Mouse (Mus musculus) C2C12 (cell line): ENCODE data around the gene Ugt2a3. TPM values are rescaled to one million over a fixed set of nuclear protein-coding genes. Genes with fewer than 3 reads are reported as not detected.
"Not testable (repeated sequence)": the region's sequence is repeated elsewhere in the genome, so short reads cannot be mapped to it uniquely, and the experiment has no call there.

ENCODE experiments used
- H3K27me3 ChIP-seq: one replicate; pipeline ENCODE4 v1.6.1; 2011; ENCODE audit not compliant: control insufficient read depth, insufficient read depth, insufficient read length
- H3K36me3 ChIP-seq: one replicate; pipeline ENCODE4 v1.6.1; 2011; ENCODE audit not compliant: control insufficient read depth, insufficient read depth
- H3K4me3 ChIP-seq: one replicate; pipeline ENCODE4 v1.5.1; 2011; ENCODE audit warnings: mild to moderate bottlenecking, control low read depth; ENCODE audit not compliant: poor library complexity, insufficient read depth, severe bottlenecking
- H3K79me2 ChIP-seq: one replicate; pipeline ENCODE4 v1.6.1; 2011; ENCODE audit not compliant: control insufficient read depth, insufficient read depth
- H3K79me3 ChIP-seq: one replicate; pipeline ENCODE4 v1.6.1; 2011; ENCODE audit warnings: low read depth, control low read depth
- H3ac ChIP-seq: one replicate; pipeline ENCODE3; 2011; ENCODE audit warnings: low read depth; ENCODE audit not compliant: control insufficient read depth, insufficient read length
- CEBPB ChIP-seq: IDR thresholded peaks from one replicate; pipeline ENCODE4 v1.6.1; 2011; ENCODE audit warnings: low read depth, mild to moderate bottlenecking, control low read depth, moderate library complexity
- CTCF ChIP-seq: IDR thresholded peaks from one replicate; pipeline ENCODE4 v1.5.1; 2011; ENCODE audit not compliant: control insufficient read depth, insufficient read depth, insufficient read length
- FOSL1 ChIP-seq: IDR thresholded peaks from one replicate; pipeline ENCODE4 v1.8.0; 2011; ENCODE audit warnings: mild to moderate bottlenecking, low read length; ENCODE audit not compliant: poor library complexity, insufficient read depth, severe bottlenecking
- MAX ChIP-seq: IDR thresholded peaks from one replicate; pipeline ENCODE4 v1.6.1; 2011; ENCODE audit warnings: mild to moderate bottlenecking, control low read depth
- MYOD1 ChIP-seq: IDR thresholded peaks from one replicate; pipeline ENCODE4 v1.6.1; 2011; ENCODE audit warnings: low read depth; ENCODE audit not compliant: control insufficient read depth, insufficient read length
- MYOG ChIP-seq: IDR thresholded peaks from one replicate; pipeline ENCODE4 v1.6.1; 2011; ENCODE audit not compliant: control insufficient read depth, insufficient read length; ENCODE audit errors: extremely low read depth
- USF1 ChIP-seq: IDR thresholded peaks from one replicate; pipeline ENCODE4 v1.6.1; 2011; ENCODE audit warnings: low read depth, mild to moderate bottlenecking, control low read depth, moderate library complexity
- long read RNA-seq, 2 experiments: library from polyadenylated mRNA; unstranded; transcript quantifications; one replicate each; pipeline ENCODE4 v2.0.0; 2019 to 2020
- polyA plus RNA-seq: library from polyadenylated mRNA; unstranded; fragments of >200 nt; fragmentation: generic; extraction: Trizol; gene quantifications from one replicate; pipeline ENCODE4 v1.2.1, GENCODE M21; 2012; ENCODE audit warnings: missing spikeins

The Ugt2a3 gene
- not detected for polyA plus RNA-seq
- long read RNA-seq, experiment 1, result 0 reads
- long read RNA-seq, experiment 2, result 0 reads

DNA sequence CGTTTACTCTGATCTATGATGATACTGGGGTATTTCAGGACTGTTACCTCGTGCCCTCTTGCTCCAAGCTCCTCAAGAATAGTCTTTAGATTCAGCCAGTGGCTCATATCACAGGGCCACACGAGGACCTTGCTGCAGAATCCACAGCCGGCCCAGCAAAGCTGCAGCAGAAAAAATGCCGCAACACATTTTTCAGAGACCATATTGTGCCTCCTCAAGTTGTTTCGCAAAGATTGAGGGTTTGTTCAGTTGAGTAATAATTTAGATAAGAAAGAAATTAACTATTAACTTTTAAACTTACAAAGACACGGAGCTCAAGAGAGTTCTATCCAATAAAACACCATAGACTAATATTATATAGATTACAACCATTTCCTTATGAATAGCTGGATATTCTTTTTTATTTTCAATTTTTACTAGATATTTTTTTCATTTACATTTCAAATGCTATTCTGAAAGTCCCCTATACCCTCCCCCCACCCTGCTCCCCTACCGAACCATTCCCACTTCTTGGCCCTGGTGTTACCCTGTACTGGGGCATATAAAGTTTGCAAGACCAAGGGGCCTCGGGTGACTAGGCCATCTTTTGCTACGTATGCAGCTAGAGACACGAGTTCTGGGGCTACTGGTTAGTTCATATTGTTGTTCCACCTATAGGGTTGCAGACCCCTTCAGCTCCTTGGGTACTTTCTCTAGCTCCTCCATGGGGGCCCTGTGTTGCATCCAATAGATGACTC, at the start of gene Ugt2a3:
TSS of gene Ugt2a3 (minus strand) at position 235 of the 737 bp plus-strand sequence.
- no peak for TF ChIP-seq FOSL1
- TF ChIP-seq USF1, result no peak
- TF ChIP-seq CTCF, result no peak
- TF ChIP-seq MYOD1, result no peak
- no peak for TF ChIP-seq MYOG
- TF ChIP-seq MAX, result no peak
- TF ChIP-seq CEBPB, result no peak
- Histone ChIP-seq H3K79me3 (no peaks in the 10 kb centered on the region), H3K36me3 (no peaks in the 10 kb centered on the region), H3K27me3 (no peaks in the 10 kb centered on the region), H3K79me2 (no peaks in the 10 kb centered on the region), H3ac (no peak within 1 kb of the TSS), H3K4me3 (no peak within 1 kb of the TSS)

DNA sequence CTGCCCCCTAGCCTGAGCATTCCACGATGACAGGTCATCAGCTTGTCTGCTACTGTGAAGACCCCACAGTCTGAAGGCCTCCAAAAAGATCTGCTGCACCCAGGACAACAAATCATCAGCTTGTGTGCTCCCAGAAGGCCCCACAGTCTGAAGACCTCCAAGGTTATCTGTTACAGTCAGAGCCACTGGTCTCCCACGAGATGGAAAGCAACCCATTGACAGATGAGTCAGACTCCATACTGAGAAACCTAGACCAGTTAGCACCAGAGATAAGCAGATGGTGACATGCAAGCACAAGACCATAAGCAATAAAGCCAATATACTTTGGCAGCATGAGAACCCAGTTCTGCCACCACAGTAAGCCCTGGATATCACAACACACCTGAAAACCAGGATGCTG, 43.2 kb upstream of the Ugt2a3 start:
- Histone ChIP-seq H3K36me3 (no peaks in the 10 kb centered on the region), H3K79me2 (no peaks in the 10 kb centered on the region), H3K27me3 (no peaks in the 10 kb centered on the region), H3K79me3 (no peaks in the 10 kb centered on the region), H3ac (no peak overlapping the region), H3K4me3 (no peak overlapping the region)
- no peak for TF ChIP-seq CEBPB
- TF ChIP-seq CTCF, result no peak
- TF ChIP-seq FOSL1, result no peak
- no peak for TF ChIP-seq MYOD1
- TF ChIP-seq MAX, result no peak
- no peak for TF ChIP-seq MYOG
- no peak for TF ChIP-seq USF1

DNA sequence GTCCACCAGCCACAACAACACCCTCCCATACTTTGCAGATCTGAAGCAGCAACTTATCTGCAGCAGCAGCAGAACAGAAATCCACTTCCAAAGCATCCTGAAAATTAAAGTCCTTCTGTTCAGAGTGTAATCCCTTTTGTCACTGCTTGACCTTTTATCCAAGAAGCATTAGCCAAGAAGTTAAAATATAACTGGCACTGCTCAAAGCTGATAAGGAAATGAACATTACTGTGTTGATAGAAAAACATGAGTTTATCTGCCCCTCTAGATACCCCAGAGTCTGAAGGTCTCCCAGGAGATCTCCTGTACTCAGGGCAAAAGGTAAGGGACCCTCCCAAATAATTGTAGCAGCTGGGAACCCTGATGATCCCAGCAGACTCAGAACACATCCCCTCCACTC, 42.8 kb upstream of the Ugt2a3 start:
- Histone ChIP-seq H3K79me3 (no peaks in the 10 kb centered on the region), H3K4me3 (no peak overlapping the region), H3K27me3 (no peaks in the 10 kb centered on the region), H3ac (no peak overlapping the region), H3K79me2 (no peaks in the 10 kb centered on the region), H3K36me3 (no peaks in the 10 kb centered on the region)
- TF ChIP-seq MYOG, result no peak
- TF ChIP-seq USF1, result no peak
- no peak for TF ChIP-seq MAX
- no peak for TF ChIP-seq CTCF
- no peak for TF ChIP-seq MYOD1
- no peak for TF ChIP-seq CEBPB
- no peak for TF ChIP-seq FOSL1

DNA sequence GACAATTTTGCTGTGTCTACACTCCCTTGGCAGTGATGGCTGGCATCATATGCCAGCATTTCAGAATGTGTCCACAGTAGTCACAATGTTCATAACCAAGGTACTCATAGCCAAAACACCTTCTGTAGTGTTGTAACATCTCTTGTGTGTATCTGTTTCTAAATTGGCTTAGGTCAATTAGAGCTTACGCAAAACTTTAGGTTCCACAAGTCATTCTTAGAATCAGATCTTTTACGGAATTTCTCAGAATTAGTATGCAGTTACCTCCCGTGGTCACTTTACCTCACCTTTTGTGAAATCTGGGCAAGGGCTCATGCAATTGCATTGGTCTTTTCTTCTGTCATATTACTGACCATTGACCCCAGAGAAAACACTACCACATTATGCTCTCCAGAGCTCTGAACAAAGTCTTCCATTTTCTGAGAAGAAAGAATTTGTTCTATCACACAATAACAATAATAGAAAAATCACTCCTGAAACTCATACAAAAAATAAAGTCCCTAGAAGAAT, 38.9 kb upstream of the Ugt2a3 start:
- H3ac ChIP-seq, result no peak overlapping the region
- H3K27me3 ChIP-seq, result no peaks in the 10 kb centered on the region
- no peaks in the 10 kb centered on the region for H3K36me3 ChIP-seq
- no peaks in the 10 kb centered on the region for H3K79me2 ChIP-seq
- H3K79me3 ChIP-seq, result no peaks in the 10 kb centered on the region
- no peak overlapping the region for H3K4me3 ChIP-seq
- no peak for TF ChIP-seq MAX
- TF ChIP-seq MYOD1, result no peak
- TF ChIP-seq FOSL1, result no peak
- no peak for TF ChIP-seq CTCF

DNA sequence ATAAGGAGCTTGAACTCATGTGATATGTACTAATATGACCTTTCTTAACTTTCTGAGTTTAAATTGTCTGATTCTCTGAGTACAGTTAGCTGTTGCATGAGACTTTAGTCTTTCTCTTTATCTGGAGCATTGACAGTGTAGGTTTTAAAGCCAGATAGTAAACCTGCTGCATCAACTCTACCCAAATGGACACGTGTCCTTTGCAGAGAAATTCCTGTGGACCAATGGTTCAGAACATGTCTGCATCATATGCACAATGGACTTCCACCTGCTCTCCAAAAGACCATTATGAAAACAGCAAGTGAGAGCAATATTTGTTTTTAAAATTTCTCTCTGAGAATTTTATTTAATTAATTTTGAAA, 36.5 kb upstream of the Ugt2a3 start:
- Histone ChIP-seq H3K27me3 (no peaks in the 10 kb centered on the region), H3K79me3 (no peaks in the 10 kb centered on the region), H3K4me3 (no peak overlapping the region), H3K36me3 (no peaks in the 10 kb centered on the region), H3ac (no peak overlapping the region), H3K79me2 (no peaks in the 10 kb centered on the region)
- TF ChIP-seq CTCF, result no peak
- no peak for TF ChIP-seq USF1
- no peak for TF ChIP-seq MYOD1
- no peak for TF ChIP-seq MYOG
- no peak for TF ChIP-seq CEBPB
- TF ChIP-seq FOSL1, result no peak
- TF ChIP-seq MAX, result no peak

DNA sequence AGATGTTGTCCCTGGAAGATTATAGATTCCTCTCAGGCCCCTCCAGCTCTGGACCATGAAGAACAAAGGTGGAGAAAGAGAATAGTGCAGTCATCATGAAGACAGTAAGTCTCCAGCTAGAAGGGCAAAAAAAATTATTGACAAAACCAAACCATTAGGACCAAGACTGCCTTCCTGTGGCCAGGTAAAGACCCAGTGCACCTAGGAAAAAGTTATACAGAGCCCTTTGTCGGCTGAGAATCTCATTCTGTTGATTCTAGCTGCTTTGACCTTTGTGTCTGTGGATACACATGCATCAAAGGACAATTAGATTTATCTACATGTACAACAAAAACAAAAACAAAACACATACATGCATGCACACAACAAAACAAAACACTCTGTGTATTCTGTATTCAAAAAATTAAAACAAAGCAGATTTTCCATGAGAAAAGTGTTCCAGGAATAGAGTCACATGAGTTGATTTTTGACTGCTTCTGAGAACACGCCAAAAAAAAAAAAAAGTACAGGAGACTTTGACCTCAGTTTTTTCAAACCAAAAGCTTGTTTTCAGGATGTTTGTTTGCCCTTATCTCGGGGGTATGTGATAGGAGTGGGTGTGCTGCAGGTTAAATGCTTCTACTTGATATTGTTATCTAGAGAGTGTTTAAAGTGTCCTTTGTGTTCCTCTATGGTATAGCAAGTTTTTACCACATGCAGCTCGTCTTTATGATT, 36.0 kb upstream of the Ugt2a3 start:
- H3K27me3 ChIP-seq, H3K36me3 ChIP-seq: not testable (repeated sequence)

More for the DNA sequence above, 36.0 kb upstream of the Ugt2a3 start:
- H3ac ChIP-seq, H3K79me2 ChIP-seq, H3K4me3 ChIP-seq, H3K79me3 ChIP-seq: not testable (repeated sequence)
